Mouse (Mus musculus) cortical plate, adult 2 months (tissue): ENCODE measurements around the gene Acot1. TPM values are rescaled to one million over a fixed set of nuclear protein-coding genes. Genes with fewer than 3 reads are reported as not detected.
"Not testable (repeated sequence)": the region's sequence is repeated elsewhere in the genome, so short reads cannot be mapped to it uniquely, and the experiment has no call there.

ENCODE experiments used
- H3K27ac ChIP-seq: fragments of 200-500 bp; 2 replicates; pipeline ENCODE4 v1.5.1; 2012; ENCODE audit warnings: low read length, control low read depth, inconsistent platforms; ENCODE audit not compliant: insufficient read depth
- H3K4me1 ChIP-seq: fragments of 200-500 bp; 2 replicates; pipeline ENCODE4 v1.6.1; 2011; ENCODE audit warnings: low read length; ENCODE audit not compliant: control insufficient read depth, insufficient read depth
- H3K4me3 ChIP-seq: fragments of 200-500 bp; 2 replicates; pipeline ENCODE4 v1.5.1; 2011; ENCODE audit warnings: mild to moderate bottlenecking, low read length, control low read depth; ENCODE audit not compliant: insufficient read depth
- CTCF ChIP-seq: fragments of 200-500 bp; IDR thresholded peaks from 2 replicates; pipeline ENCODE4 v1.5.1; 2011; ENCODE audit warnings: mild to moderate bottlenecking, control low read depth, low read length; ENCODE audit not compliant: insufficient read depth; ENCODE audit errors: extremely low read depth
- POLR2A ChIP-seq: fragments of 200-500 bp; IDR thresholded peaks from 2 replicates; pipeline ENCODE4 v1.6.1; 2011; ENCODE audit warnings: mild to moderate bottlenecking, low read length, control low read depth; ENCODE audit not compliant: insufficient read depth; ENCODE audit errors: extremely low read depth
- polyA plus RNA-seq: library from polyadenylated mRNA; depleted of rRNA; stranded (reverse); fragments of >200 nt; gene quantifications from 2 replicates; pipeline ENCODE4 v1.2.3, GENCODE M21; 2012

The Acot1 gene
- polyA plus RNA-seq, 1 experiment = 16.4 TPM

DNA sequence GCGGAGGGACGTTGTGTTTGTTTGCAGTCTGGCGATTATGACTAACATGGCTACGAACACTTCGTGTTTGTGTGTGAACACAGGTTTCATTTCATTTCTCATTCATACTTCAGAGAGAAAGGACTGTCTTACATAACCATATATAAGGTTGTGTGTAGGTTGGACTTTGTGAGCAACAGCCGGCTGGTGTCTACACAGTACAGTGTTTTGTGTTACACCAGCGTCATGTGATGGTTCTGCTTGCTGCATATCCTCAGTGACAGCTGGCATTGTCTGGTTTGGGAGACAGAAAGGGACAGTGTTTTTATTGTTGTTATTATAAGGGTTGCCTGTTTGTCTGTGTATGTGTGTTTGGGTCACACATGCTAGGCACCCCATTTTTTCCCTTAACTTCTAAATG, 4.4 kb downstream of the Acot1 start:
- Histone ChIP-seq H3K4me3 (no peak overlapping the region), H3K4me1 (peaks cover 5% of the 10 kb centered on the region), H3K27ac (no peak overlapping the region)
- TF ChIP-seq POLR2A = no peak
- no peak for TF ChIP-seq CTCF

DNA sequence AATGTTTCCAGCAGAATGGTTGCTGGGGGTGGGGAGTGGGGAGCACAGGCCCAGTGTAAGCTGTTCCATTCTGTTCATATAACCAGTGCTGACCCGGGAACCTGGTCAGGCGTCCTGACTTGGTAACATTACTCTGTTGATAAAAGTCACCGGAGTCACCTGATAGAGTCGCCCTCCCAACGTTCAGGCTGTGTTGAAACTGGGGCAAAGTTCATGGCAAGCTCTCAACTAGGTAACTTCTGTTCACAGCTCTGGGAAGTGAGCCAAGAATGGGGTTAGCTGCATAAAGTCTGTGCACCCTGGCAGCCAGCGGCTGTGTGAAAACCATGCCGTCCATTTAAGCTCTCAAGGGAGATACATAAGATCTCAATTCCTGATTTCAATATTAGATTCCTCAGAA, 11.2 kb downstream of the Acot1 start:
- not testable (repeated sequence) for H3K27ac ChIP-seq, H3K4me1 ChIP-seq, H3K4me3 ChIP-seq

DNA sequence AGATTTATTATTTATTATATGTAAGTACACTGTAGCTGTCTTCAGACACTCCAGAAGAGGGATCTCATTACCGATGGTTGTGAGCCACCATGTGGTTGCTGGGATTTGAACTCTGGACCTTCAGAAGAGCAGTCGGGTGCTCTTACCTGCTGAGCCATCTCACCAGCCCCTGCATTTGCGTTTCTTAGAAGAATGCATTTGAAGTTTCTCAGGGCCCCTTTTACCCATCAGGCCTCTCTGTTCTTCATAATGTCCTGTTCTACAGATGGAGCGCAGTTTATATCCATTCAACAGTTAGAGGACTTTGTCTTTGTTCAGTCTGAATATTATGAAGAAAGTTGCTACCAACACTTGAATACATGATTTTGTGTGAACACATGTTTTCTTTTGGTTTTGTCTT, 13.0 kb downstream of the Acot1 start:
- H3K4me1 ChIP-seq, H3K4me3 ChIP-seq, H3K27ac ChIP-seq: not testable (repeated sequence)

DNA sequence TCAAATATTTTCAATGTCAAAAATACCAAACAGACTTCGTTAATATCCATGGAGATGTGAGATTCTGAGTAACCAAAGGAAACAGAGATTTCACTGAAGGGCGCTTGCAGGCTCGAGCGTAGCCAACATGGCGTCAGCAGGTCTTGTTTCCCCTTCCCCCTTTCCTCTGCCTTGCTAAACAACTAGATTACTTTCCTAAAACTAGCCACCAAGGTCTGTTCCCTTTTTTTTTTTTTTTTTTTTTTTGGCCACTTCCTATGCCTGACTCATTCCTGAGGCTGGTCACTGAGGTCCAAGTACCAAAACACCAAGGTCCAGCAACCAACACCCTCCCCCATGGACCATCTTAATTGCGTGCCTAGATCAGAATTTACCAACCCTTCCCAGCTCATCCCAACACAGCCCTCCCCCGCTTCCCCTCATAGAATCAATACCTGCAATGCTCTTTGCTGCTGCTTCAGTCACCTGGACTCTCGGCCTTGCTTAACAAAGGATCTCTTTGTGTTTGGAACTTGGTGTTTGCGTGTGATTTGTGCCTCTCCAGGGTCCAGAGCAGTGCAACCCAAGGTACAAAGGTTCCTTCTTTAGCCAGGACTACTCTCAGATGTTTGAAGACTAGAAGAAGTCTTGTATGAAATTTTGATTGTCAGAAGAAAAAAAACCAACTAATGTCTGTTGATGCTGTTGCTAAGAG, 13.9 kb downstream of the Acot1 start:
- TF ChIP-seq POLR2A (no peak), CTCF (no peak)
- Histone ChIP-seq H3K27ac (no peak overlapping the region), H3K4me3 (no peak overlapping the region), H3K4me1 (no peaks in the 10 kb centered on the region)

DNA sequence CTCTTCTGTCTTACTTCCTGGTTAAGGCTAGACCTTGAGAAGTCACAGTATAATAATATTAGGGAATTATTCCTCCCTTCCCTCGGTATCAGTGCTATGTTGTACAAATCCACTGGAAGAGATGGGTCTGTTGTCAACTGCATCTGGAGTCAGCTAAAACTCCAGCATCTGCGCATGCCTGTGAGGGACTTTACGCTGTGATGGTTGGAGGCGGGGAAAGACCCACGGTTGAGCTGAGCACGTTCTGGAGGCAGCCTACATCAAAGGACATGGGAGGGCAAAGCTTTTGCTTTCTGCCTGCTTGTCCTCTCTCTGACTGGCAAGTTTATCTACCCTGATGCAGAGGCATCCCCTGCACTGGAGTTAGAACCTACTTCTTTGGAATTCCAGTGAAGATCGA, 16.6 kb downstream of the Acot1 start:
- Histone ChIP-seq H3K4me1 (no peaks in the 10 kb centered on the region), H3K27ac (no peak overlapping the region), H3K4me3 (no peak overlapping the region)
- TF ChIP-seq CTCF (no peak), POLR2A (no peak)

DNA sequence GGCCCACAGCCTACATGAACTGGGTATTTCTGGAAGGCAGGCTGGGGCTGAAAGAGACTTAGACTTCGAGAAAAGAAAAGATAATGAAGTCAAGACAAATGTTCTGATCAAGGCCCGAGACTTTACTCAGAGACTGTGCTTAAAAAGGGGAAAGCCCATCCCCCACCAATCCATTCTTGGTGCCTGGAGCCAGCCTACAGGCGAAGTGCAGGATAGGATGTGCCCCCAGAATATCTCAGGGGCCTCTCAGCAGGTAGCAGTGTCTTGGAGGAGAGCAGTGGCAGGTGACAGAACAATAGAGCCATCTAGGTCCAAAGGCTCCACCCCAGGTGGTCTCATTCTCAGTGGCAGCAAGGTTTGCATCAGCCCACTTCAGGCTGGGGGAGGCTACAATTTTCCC, 19.0 kb downstream of the Acot1 start:
- H3K4me1 ChIP-seq, H3K27ac ChIP-seq, H3K4me3 ChIP-seq: not testable (repeated sequence)

DNA sequence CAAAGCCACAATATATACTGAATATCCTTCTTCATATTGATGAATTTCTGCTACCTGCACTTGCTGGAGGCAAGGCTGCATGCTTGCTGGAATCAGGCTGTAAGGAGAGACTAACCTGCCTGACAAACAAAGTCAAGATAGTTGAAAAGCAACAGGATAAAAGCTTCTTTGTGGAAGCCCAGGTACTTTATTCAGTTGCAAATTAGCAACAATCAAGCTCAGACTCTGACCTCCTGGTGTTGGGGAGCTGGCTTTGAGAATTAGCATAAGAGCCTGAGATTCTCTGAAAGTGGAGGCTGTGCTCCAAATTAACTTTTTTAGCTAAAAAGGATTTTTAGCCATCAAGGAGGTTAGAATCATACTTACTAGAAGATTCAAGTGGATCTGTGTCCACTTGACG, 19.8 kb downstream of the Acot1 start:
- not testable (repeated sequence) for H3K4me1 ChIP-seq, H3K4me3 ChIP-seq, H3K27ac ChIP-seq

DNA sequence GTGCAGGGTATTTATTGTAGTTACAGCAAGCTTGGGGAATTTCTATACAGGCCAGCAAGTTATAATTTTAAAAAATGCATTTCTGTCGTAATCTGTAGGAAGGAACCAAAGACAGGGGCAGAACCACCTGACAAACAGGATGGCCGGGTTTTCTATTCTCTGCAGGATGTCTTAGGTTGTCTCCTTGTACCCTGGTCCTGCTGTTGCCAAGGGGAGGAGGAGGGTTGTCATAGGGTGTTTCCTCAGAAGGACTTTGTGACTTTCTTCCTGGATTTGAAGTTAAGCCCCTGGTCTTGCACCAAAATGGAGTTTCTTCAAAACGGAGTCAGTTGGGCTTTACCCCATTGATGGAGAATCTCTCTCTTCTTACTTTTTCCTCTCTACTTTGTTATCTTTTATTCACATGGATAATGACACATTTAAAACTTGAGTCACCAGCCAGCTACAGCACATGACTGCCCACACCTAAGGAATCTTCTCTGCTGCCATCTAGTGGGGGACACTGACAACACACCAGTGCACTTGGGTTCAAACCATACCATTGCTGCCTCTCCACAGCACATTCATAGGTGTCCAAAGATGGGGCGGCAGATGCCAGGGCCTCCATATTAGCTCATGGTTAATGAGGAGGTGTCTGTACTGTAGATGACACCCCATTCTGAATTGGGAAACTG, 21.5 kb downstream of the Acot1 start:
- Histone ChIP-seq H3K4me3 (no peak overlapping the region), H3K27ac (no peak overlapping the region), H3K4me1 (no peaks in the 10 kb centered on the region)
- TF ChIP-seq CTCF (peak; percentile 93), POLR2A (no peak)

DNA sequence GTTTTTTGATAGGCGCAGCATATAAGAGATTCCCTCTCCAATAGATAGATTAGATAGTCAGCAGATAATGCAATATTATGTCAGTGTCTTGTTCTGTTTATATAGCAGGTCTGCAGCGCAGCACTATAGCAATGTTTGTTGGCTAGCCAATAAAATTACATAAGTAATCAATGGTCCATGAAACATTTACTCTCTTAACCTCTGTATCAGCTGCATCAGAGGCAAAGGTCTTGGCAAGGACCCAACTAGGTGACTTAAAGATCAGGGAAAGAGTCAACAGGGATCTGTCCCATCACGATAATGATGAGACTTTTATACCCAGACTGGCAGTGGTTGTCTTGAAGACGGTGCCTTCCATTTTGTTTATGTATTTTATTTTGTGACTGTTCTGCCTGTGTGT, 23.6 kb downstream of the Acot1 start:
- Histone ChIP-seq H3K27ac (no peak overlapping the region), H3K4me3 (no peak overlapping the region), H3K4me1 (no peaks in the 10 kb centered on the region)
- TF ChIP-seq POLR2A (no peak), CTCF (no peak)

DNA sequence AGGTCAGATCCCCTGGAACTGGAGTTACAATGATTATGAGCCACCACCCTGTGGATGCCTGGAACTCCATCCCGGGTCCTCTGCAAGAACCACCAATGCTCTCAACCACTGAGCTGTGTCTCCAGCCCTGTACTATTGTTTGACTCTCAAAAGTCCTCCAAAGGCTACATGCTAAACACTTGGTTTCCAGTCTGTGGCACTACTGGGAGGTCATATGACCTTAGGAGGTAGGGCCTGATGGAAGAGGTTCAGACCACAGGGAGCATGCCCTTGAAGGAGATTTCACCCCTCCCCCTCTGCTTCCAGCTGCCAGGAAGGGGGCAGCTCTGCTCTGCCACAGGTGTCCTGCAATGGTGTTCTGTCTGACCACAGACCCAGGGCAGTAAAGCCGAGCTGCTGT, 24.0 kb downstream of the Acot1 start:
- not testable (repeated sequence) for H3K4me1 ChIP-seq, H3K4me3 ChIP-seq, H3K27ac ChIP-seq

DNA sequence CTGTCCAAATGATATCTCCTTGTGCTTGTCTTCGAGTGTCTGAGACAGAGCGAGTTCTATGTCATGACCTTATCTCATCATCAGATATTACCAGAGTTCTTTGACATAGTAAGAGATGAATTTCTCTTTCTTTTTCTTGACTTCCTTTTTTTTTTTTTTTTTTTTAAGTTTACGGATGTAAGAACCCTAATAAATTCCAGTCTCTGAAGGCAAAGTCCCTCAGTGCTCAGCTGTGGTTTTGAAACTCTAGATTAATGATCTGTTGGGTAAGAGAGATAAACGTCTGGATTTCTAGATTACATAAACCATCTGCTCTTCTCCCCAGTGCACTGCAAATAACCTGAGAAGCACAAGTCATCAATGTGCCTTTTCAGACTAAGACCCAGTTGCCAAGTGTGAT, 24.8 kb downstream of the Acot1 start:
- Histone ChIP-seq H3K4me3 (no peak overlapping the region), H3K27ac (no peak overlapping the region), H3K4me1 (no peaks in the 10 kb centered on the region)
- TF ChIP-seq CTCF (no peak), POLR2A (no peak)

DNA sequence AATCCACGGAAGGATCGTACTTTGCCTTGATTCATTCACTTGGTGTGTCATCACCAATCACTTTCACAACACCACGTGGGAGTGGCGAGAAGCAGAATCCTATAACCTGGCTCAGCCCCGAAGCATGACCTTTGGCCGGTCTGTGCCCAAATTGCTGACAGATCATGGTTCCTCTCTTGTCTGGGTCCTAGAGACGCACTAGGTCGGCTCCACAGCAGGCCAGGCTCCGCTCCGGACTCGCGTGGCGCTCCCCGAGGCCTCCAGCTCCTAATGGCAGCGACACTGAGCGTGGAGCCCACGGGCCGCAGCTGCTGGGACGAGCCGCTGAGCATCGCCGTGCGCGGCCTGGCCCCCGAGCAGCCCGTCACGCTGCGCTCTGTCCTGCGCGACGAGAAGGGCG, 29.0 kb downstream of the Acot1 start, which contains the start of gene Acot4:
Acot4 (plus strand) TSS at position 139 of the 400 bp plus-strand sequence.
- not testable (repeated sequence) for H3K27ac ChIP-seq, H3K4me1 ChIP-seq

DNA sequence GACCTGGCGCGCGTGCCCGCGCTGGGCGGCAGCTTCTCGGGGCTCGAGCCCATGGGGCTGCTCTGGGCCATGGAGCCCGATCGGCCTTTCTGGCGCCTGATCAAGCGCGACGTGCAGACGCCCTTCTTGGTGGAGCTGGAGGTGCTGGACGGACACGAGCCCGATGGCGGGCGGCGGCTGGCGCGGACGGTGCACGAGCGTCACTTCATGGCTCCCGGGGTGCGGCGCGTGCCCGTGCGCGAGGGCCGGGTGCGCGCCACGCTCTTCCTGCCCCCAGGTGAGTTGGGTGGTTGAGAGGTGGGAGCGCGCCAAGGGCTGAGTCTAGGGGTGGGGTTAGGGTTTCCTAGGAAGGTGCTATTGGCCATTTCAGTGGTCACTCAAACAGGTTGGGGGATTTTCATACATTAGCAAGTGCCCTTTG, 29.4 kb downstream of the Acot1 start, which contains the start of gene Gm49366:
Gm49366 (plus strand) TSS at position 245 of the 421 bp plus-strand sequence.
- not testable (repeated sequence) for H3K27ac ChIP-seq, H3K4me1 ChIP-seq
- peak within 1 kb of the TSS; percentile 42 for H3K4me3 ChIP-seq

More for the DNA sequence above, 29.0 kb downstream of the Acot1 start, which contains the start of gene Acot4:
- peak within 1 kb of the TSS; percentile 42 for H3K4me3 ChIP-seq
